Mouse (Mus musculus): ENCODE measurements around the gene Slit3.

DNA sequence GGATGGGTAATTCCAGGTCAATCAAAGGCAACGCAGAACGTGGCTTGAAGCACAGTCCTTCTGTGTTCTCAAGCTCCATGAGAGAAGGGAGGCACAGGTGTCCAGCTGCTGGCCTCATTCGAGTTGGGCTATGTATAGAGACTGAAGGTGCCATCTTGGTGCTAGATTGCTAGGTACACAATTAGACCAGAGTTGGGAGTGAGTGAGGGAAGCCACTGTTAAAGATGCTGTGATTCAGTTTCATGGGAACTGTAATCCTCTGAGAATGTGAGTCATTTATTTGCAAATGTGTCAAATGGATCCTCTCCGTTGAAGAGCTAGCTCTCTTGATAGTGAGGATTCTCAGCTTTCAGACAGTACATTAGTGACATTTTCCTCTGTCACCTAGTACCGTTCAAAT lies 277.3 kb downstream of the Slit3 start:
- TF ChIP-seq CTCF (IDR thresholded peaks at IDR 0.05; ENCODE audit: low read depth, low read length) (no peak), POLR2A (IDR thresholded peaks at IDR 0.05; ENCODE audit: extremely low read depth, insufficient read depth, low read length) (no peak)
